Mouse (Mus musculus) mouse trophoblast stem cell (cell line): ENCODE results near the gene Stard13.

ENCODE experiments used
- in situ Hi-C, 2 experiments: fragments of 300-500 bp; cut with MseI, MboI; formaldehyde crosslinking; loops; 2 replicates in 1 of 2; 3 replicates in 1 of 2; pipeline ENCODE4 v1.15.1; 2025

The Stard13 gene

DNA sequence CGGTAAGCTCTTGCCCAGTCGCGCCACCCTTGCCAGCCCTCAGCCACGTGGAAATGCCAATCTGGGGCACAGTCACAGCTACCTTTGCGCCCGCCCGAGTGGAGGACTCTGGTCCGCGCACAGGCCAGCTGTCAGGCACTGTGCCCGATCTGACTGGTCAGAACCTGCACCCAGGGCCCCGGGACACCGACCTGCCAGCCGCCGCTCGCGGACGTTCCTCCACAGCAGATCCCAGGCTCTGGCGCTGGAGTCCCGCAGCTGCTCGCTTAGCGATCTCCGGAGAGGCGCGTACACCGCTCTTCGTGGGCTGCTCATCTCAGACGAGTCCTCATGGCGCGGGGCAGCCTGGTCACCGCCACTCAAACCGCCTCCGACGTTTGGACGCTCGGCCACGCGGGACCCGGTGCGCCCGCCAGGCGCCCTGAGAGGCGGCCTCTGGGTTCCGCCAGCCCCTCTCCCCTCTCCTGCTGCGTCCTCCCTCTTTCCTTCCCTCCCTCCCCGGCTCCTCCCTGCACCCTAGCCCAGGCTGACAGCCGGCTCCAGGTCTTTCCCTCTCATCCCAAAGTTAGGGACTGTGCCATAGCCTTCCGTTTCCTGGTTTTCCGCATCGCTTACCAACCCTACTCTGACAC is at the start of gene Stard13:
Gene Stard13 (minus strand): TSS at position 437 of the 632 bp plus-strand sequence.
- in situ Hi-C loops = no loop called here

DNA sequence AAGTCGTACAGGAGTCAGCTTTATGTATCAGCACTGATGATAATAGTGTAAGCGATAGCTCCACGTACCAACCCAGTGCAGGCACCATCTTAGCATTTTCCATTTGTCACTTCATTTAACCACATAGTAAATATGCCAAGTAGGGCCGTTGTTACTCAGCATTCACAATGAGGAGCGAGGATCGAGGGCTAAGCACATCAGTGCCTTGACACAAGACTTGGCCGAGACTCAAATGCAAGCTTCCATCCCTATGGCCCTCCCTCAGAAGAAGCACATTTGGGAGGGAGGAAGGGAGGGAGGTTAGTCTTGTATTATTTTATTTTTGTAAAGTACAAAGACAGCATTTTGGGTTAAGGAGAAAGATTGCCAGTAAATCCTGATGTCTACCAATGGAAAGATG is 45.9 kb upstream of the Stard13 start:
- in situ Hi-C loops = no loop called here

DNA sequence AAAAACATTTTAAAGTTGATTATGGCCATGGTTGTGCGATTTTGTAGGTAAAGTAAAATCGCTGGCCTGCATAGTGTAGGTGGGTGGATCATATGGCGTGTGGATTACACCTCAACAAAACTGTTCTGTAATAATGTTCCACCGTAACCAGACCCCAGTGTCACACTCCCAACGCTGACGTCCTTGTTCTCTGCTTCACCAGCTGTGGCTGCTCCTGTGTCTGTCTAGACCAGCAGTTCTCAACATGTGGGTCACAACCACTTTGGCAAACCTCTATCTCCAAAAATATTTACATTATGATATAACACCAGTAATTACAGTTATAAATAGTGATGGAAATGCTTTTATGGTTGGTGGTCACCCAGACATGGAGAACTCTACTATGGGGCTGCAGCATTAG is 44.3 kb upstream of the Stard13 start:
- in situ Hi-C loops = no loop called here

DNA sequence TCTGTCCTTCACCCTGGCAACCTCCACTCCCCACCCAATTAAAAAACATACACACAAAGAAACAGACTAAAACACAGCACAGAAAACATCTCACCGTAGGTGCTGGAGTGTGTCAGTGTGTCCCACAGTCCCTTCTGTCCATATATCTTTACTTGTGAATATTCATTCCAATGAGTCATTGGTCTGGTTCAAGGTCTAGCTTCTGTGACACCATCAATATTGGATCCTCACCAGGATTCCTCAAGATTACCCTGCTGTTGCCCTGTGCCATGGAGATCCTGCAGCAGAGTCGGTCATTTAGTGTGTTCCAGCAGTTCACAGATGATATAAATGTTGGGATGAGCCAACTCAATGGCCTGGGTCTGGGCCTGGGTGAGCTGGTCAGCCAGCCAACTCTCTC is 42.4 kb upstream of the Stard13 start:
- in situ Hi-C loops = no loop called here

DNA sequence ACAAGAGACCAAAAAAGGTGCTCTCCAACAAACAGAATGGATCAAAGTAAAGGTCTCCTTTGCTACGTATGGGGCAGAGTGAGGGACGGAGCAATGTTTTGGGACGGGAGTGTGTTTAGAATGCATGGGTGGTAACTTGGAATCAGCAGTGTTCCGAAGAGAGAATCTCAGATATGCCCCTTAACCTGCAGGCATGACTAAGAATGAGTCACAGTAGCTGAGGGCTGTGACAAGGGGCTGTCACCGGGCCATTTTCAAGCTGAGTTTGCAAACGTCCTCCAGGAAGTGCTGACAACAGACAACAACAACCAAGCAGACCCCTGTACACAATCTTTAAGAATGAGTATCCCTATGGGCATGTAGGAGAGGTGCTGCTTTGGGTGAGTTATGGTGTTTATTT is 40.6 kb upstream of the Stard13 start:
- in situ Hi-C loops = no loop called here

DNA sequence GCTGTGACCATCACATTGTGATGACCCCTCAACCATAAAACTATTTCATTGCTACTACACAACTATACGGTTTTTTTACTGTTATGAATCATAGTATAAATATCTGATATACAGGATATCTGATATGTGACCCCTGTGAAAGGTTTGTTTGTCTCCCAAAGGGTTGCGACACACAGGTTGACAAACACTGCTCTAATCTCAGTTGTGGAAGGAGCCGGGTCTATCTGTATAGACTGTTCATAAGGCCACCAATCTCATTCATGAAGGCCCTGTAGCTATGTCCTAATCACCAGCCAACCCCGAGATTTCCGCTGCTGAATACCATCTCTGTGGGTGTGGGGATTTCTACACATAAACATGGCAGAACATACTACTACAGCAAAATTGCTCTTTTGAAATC is 37.2 kb upstream of the Stard13 start:
- in situ Hi-C loops = no loop called here

DNA sequence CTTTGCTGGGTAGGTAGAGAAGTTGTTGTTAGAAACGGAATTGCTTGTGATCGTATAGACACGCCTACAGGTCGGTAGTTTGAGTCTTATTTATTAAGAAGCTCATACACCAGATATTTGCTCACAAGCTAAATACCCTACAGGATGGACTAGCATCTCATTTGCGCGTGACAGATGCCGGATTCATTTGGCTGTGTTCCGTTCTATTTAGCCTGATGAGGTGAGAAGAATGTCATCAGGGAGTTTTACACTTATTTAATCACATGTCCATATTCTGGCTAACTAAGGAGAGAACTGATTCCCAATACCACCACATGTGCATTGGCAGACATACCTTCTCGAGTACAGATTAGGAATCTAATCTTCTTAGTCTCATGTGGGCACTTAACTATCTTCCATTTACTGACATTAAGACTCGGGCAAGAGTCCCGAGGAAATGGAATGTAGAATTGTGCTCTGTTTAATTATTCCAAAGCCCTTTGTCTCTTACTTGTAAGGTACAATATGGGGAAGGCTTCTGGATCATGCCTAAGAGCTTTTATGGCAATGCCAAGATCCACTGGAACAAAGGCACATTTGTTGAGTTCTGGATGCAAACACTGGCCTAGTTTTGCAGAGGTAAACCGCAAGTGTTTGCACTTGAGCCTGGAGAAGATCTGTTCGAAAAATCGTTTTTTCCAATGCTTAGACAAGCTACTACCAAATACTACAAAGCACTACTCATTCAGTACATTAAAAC is 33.4 kb upstream of the Stard13 start:
- in situ Hi-C loops = no loop called here

DNA sequence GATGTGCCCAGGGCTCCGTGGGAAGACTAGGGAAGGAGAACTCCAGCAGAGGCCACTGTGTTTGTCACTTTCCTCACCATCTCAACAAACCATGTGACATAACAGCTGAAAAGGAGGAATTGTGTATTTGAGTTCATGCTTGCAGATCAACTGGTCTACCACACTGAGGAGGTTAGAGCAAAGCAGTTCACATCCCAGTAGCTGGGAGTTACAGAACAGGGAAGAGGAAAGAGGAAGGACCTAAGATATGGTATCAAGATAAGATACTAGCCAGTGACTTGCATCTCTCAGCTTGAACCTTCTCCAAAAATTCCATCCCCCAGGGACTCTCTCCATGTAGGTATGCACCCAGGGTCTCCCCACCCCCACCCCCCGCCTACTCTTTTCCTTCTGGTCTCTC is 27.9 kb upstream of the Stard13 start:
- in situ Hi-C loops = no loop called here

DNA sequence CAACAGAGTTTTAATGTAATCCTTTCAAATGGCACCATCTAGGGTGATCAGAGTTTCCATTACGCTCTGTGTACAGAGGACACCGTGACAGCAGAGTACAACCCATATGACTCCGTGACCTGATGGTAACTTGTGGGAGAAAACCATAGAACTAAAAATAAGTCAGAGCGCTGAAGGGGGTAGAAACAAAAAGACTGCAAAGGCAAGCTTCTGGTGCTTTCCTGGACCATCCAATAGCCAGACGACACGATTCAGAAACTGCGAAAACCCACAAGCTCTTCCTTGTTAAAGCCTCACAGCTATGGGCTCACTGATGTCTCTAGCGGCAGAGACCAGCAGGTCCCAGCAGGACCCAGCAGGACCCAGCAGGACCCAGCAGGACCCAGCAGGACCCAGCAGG is 18.6 kb upstream of the Stard13 start:
- in situ Hi-C loops = no loop called here

DNA sequence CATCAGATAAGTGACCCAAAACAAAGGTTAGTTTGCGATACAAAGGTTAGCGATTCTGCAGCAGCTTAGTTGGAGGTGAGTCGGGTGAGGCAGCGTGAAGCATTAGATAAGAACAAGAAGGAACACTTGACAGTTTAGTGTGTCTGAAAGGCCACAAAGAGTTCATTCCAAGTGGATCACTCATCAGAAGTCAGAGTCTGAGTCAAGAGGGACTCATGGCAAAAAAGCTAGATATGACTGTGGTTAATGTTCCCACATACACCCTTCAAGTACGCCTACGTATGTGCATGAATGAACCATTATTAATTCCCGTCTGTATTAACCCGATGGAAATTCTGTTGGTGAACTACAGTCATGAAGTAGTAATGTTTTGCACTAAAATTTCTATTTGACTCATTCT is 18.0 kb upstream of the Stard13 start:
- in situ Hi-C loops = no loop called here

DNA sequence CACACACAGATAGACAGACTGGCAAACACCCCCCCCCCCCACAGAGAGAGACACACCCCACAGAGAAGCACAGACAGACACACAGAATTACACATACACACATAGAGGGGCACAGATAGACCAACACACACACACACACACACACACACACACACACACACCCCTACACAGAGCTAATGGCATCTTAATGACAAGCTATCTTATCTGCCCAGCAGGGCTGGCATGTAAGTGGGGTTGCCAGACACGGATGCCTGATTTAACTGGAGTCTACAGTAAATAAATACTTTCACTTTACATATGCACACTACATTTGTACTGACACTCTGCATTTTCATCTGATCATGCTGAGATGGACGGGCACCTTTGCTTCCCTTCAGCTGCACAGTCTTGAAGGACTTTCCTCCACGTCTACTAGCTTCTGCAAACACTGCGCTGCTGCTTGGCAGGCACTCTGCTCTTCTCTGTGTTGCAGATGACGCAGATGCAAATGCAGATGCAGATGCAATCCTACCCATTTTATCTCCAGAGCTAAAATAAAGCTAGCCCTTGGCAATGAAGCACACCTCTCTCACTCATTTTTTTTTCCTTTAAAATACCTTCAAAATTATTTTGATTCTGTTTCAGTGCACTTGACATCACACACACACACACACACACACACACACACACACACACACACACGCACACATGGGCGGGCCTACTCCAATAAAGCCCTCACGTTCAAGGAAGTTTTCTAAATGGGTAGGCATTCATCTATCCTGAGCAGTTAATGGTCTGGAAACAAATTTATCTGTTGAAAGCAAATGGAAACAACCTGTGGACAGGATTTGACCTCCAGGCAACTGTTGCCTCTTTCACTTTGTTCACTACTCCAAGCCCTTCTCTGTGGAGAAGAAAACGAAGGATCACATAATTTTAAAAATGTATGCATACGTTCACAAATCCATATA is 15.3 kb upstream of the Stard13 start:
- in situ Hi-C loops = no loop called here

DNA sequence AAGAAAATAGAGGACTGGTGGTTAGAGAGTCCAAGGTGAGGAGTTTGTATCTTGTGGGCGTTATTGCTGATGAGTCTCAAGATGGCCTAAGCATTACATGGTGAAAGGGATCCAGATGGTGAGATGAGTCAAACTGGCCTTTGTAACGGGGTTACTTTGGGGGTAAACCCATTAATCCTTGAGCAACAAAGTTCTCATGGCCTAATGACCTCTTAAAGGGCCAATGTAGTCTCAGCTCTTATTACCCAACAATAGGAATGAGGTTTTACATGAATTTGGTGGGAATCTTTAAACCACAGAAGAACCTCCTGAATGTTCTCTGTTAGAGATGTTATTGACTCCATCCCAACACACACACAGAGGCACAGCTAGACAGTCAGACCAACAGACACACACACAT is 14.4 kb upstream of the Stard13 start:
- in situ Hi-C loops = no loop called here

DNA sequence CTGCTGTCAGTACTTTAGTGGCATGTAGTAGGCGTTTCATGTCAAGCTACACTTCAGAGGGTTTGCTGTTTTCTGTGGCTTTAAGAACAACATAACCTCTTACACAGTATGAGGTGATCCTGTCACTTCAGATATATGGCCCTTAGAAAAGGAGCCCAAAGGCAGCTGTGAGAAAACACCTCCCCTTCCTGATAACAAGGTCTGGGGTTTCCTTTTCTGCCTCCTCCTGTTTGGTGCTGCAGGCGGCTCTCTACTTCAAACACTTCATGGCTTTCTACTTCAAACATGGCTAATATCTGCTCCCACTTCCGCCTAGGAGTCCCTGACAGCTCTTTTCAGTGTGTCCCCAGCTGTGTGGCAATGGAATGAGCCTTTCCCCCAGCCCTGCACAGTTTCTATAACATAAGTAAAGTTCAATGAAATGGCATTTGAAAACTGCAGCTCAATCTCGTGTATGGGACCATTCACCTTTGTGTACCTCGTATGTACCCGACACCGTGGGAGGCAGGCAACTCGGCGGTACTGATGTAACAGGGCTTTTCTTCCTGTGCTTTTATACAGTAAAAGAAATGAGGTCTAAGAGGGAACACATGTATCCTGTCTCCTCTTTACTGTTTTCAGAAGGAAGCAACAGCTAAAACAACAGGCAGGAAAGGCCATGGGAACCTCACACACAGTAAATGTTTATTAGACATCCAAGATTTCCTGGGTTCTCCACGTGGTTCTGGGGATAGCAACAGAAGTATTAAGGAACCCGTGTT is 13.7 kb upstream of the Stard13 start:
- in situ Hi-C loops = no loop called here

DNA sequence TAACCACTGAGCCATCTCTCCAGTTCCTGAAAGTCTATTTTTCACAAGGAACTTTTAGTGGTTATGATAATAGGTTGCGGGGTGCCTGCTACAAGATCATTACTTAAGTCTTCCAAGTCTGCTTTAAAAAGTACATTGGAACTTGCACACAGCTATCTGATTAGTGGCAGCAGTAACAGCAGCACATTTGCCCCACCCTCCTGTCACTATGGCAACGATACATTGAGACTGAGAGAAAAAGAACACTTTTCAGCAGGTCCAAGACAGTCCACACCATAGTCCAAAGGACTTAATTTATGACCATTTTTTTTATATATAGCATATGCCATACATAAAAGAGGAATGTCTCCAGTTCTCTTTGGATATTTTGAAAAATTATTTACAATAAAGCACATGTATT is 12.7 kb upstream of the Stard13 start:
- in situ Hi-C loops = no loop called here

DNA sequence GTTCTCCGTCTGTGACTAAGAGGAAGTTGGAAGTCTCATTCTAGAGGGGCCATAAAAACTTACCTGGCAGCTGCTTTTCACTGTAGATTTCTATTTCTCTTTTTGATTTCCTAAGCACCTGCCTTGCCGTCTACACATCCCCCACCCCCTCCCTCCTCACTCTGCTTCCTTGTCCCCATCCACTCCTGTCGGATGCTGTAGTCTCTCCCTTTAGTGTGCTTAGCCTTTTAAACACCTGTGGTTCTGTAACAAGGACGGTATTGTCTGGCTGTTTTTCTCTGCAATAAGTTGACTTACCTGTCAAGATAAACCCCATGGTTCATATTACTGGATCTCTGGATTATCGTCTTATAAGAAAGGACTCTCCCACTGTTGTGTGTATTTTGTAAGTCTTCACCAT is 11.9 kb upstream of the Stard13 start:
- in situ Hi-C loops = no loop called here

DNA sequence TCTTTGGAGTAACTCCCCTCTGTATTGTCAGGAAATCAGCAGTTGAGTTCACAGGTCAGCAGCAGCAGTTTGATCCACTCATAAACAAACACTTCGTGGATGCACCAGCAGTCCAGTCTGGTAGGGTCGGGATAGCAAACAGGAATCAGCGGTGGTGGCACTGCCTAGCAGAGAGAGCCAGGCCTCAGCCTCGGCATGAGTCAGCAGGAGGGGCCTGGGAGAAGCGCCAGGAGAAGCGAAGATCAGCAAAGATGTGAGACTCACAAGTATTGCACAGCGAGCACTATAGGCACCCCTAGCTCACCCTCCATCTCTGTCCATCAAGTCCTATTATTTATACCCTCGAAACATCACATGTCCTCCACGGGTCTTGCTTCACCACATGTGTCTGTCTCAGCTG is 5.1 kb upstream of the Stard13 start:
- in situ Hi-C loops = no loop called here

DNA sequence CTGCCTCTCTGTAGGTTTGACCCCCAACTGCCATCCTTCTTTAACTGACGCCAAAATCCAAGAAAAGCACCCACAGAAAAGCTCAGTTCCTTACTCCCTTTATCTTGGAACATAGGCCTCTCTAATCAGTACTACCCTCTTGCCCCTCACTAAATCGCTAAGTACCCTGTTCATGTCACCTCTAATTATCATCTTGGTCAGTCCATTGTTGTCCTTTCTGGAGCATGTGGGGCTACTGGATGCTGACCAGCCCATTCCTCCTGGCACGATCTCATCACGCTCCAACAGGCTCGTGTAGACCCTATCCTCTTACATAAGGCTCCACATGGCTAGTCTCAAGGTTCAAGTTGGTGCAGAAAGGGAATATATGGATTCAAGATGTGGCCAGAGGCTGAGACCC is 2.8 kb upstream of the Stard13 start:
- in situ Hi-C loops = no loop called here

DNA sequence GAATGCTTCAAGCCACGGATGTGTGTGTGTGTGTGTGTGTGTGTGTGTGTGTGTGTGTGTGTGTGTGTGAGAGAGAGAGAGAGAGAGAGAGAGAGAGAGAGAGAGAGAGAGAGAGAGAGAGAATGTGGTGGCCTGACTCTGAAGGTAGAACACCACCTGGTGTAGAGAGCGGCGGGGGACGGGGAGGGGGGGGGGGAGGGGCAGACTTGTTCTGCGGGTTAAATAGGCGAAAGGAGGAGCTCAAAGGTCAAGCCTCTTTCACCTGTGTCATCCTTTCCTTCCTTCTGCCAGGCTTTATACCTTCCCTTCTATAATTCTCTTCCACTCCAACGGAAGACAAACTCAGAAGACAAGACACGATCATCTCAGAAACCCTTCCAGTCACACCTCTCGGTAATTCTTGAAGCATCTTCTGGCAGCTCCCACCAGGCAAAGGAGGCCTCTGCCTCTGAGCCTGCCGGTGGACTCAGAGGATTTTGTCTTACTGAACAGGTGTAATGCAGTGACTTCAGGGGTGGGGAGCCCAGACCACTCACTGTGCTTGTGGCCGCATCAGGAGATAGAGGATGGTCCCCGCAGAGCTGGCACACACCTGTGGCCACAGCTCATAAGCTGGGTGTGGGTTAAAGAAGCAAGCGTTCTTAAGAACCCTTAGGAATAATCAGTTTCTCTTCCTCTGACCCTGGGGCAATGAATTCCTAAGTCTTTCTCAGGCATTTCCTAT is 898 bp downstream of the Stard13 start:
- in situ Hi-C loops = no loop called here

DNA sequence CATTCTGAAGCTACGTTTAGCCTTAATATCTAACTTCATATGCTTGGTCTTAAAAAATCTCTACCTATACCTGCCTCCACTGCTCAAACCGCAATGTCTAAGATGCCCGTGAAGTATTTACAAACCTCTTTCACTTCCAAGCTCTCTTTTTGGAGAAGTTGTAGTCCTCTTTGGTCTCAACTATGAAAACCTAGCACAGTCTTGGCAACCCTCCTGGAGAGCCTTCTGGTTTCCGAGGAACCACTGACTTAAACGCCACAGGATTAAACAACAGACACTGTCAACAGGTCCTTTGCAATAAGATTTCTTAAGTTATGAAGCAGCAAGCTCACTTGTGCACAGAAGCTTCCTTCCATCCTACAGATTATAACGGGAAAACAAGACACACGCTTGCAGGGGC is 1.8 kb downstream of the Stard13 start:
- in situ Hi-C loops = no loop called here

DNA sequence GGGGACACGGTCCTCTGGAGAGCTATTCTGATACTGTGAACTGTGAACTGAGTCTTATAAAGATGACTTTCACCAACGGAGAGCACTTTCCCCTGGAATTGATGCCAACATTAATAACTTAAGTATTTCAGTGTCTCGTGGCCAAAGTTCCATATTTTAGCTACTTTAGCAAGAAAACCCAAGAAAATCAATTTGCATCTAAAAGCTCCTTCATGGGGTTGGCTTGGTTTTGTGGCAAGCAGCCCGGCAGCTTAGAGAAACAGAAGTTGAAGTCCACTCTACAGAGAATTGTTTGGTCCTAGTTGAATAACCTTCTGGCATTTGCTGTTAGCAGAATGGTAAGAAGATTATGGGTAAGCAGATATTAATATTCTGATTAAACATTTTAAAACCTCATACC is 2.2 kb downstream of the Stard13 start:
- in situ Hi-C loops = no loop called here

DNA sequence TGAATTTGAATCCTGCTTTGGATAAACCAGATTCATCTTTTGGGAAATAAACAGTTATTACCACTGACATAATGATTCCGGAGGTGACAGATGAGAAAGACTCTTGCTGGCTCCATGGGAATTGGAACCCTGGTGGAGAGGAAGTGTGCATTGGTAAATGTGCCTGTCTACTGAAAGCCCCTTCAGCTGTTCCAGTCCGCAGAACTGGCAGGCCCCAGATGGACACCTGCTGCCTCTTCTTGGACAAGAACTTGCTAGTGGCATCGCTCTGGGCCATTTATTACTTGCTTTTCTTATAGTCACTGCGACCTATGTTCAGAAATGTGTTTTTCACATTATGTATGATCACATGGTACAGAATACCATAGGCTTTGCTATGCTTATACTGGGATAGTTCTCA is 3.2 kb downstream of the Stard13 start:
- in situ Hi-C loops = no loop called here
